Mouse (Mus musculus) intestine, embryonic 14.5 days (tissue): Measurements from ENCODE around the gene Nedd9. TPM values are rescaled to one million over a fixed set of nuclear protein-coding genes. Genes with fewer than 3 reads are reported as not detected.

Source experiments
- ATAC-seq: fragments of 200-750 bp; cut with Nextera tagmentation; replicated peaks from 2 replicates; pipeline ENCODE4 v1.8.0; 2017; ENCODE audit warnings: low read depth, moderate number of reproducible peaks, moderate TSS enrichment, moderate library complexity; ENCODE audit not compliant: low FRiP score, low TSS enrichment
- DNase-seq: peaks from one replicate; pipeline ENCODE4 v3.0.0-alpha.2; 2018; ENCODE audit warnings: low spot score
- H3K27ac ChIP-seq: fragments of 300-500 bp; sonication (generic); 2 replicates; pipeline ENCODE4 v1.5.1; 2014; ENCODE audit warnings: low read depth, mild to moderate bottlenecking, control low read depth
- H3K27me3 ChIP-seq: fragments of 300-500 bp; sonication (generic); replicated peaks from 2 replicates; pipeline ENCODE4 v1.6.1; 2014; ENCODE audit warnings: low read length, control low read depth; ENCODE audit not compliant: control insufficient read depth, insufficient read depth
- H3K36me3 ChIP-seq: fragments of 300-500 bp; sonication (generic); 2 replicates; pipeline ENCODE4 v1.6.1; 2014; ENCODE audit warnings: low read length, control low read depth; ENCODE audit not compliant: control insufficient read depth, insufficient read depth
- H3K4me1 ChIP-seq: fragments of 300-500 bp; sonication (generic); replicated peaks from 2 replicates; pipeline ENCODE4 v1.6.1; 2014; ENCODE audit warnings: low read length, control low read depth, mixed read lengths; ENCODE audit not compliant: control insufficient read depth, insufficient read depth
- H3K4me2 ChIP-seq: fragments of 300-500 bp; sonication (generic); 2 replicates; pipeline ENCODE4 v1.6.1; 2014; ENCODE audit warnings: low read length
- H3K4me3 ChIP-seq: fragments of 300-500 bp; sonication (generic); 2 replicates; pipeline ENCODE4 v1.5.1; 2014; ENCODE audit warnings: low read depth, low read length, control low read depth, mixed read lengths
- H3K9ac ChIP-seq: fragments of 300-500 bp; sonication (generic); 2 replicates; pipeline ENCODE4 v1.6.1; 2014; ENCODE audit warnings: mild to moderate bottlenecking, low read length
- H3K9me3 ChIP-seq: fragments of 300-500 bp; sonication (generic); 2 replicates; pipeline ENCODE4 v1.6.1; 2016; ENCODE audit warnings: low read length, control low read depth; ENCODE audit not compliant: control insufficient read depth
- WGBS: fragments of 180-500 bp; shearing (Covaris S2); extraction: QIAGEN DNeasy Blood & Tissue Kit; methylation state at CpG from one replicate; pipeline ENCODE4 v1.1.7; 2014; 5-methylcytosine and 5-hydroxymethylcytosine counted together
- polyA plus RNA-seq: library from polyadenylated mRNA; unstranded; fragments of >200 nt; fragmentation: Nextera tagmentation; extraction: Ambion mirVana; gene quantifications from 2 replicates; pipeline ENCODE4 v1.2.1, GENCODE M21; 2014

The Nedd9 gene
- polyA plus RNA-seq, 1 experiment from 2014 or later = 56.5 TPM

DNA sequence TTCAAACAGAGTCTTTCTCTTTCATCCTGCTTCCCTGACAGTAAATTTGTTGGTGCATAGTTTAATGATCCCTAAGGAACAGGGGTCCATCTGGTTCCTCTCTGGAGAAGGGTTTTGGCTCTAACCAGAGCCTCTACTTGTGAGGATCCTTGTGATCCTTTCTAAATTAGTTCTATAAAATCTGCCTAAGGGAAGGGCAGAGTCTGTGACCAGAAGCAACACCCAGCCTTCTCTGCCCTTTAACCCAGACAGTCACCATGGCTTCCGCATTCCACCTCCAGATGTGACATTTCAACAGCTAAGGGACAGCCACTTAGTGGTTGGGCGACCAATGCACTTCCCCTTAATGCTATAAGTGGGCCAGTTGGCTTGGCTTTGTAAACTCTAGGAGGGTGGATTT is 20.1 kb downstream of the Nedd9 start:
- WGBS = 57% methylated on average over 2 of the region's 2 CpGs
- H3K4me3 ChIP-seq = no peak overlapping the region
- no peak overlapping the region for H3K4me2 ChIP-seq
- ATAC-seq = no peak
- no peaks in the 10 kb centered on the region for H3K9me3 ChIP-seq
- H3K36me3 ChIP-seq = no peaks in the 10 kb centered on the region
- no peak overlapping the region for H3K9ac ChIP-seq
- no peaks in the 10 kb centered on the region for H3K27me3 ChIP-seq
- H3K27ac ChIP-seq = no peak overlapping the region
- H3K4me1 ChIP-seq = 0 out of 2 replicates have a peak, but pooled peaks cover 3% of the 10 kb centered on the region
- DNase-seq = no peak

DNA sequence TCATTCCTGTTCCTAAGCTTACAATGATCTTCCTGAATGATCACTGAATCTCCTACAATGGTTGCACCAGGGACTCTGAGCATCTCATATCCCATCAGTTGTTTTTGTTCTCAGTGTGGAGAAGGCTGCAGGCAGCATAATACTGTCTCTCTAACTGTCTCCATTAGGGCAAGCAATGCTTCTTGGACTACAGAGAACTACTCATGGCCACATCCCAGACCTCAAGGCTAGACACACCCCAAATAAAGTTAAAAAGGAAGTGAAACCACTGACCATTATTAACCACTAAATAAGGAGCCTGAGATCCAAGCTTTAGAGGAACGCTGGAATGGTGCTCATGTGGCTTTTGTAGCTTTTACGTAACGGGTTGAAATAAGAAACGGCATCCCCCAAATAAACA is 20.5 kb downstream of the Nedd9 start:
- no peak for ATAC-seq
- Histone ChIP-seq H3K4me3 (no peak overlapping the region), H3K36me3 (no peaks in the 10 kb centered on the region), H3K27ac (0 out of 2 replicates have a peak overlapping the region, but pooled peaks have one; percentile 10), H3K4me2 (no peak overlapping the region), H3K9me3 (no peaks in the 10 kb centered on the region), H3K9ac (no peak overlapping the region), H3K27me3 (no peaks in the 10 kb centered on the region), H3K4me1 (0 out of 2 replicates have a peak, but pooled peaks cover 3% of the 10 kb centered on the region)
- WGBS = 85% methylated on average over 4 of the region's 4 CpGs
- no peak for DNase-seq

DNA sequence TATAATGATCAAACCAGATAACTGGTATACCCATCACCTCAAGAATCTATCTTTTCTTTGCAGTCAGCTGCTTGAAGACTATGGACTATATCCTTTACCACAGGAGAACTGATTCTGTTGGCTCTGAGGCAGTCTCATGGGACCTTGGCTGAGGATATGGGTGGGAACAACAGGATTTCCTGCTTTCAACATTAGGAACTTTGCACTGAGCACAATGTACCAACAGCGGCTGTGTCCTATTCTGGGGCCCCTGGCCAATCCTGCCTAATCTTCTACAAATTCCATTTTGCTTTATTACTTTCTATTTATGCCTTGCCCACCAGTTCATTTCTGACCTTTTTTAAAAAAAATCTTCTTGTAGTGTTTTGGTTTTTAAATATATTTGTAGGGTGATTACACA is 21.0 kb downstream of the Nedd9 start:
- H3K9me3 ChIP-seq = no peaks in the 10 kb centered on the region

DNA sequence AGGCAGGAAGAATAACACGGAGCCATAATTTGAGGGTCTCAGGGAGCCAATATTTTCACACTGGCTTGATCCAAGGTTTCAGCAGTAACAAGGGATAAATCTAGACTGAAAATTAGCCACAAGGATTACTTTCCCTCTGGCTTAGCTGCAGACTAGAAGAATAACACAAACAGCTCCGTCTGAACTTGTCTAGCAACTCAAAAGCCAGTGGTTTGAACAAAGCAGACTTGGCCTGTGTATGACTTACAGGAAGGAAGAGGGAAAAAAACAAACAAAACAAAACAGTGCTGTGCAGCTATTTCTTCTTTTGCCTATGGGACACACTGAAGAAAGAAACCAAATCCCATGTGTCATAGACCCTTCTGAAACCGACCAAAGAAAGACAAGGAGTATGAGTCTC is 25.7 kb downstream of the Nedd9 start:
- Histone ChIP-seq H3K4me2 (no peak overlapping the region), H3K9ac (no peak overlapping the region), H3K4me1 (peaks cover 19% of the 10 kb centered on the region), H3K27me3 (no peaks in the 10 kb centered on the region), H3K4me3 (no peak overlapping the region), H3K9me3 (no peaks in the 10 kb centered on the region), H3K36me3 (no peaks in the 10 kb centered on the region), H3K27ac (no peak overlapping the region)
- 78% methylated on average over 3 of the region's 3 CpGs for WGBS
- ATAC-seq = no peak
- no peak for DNase-seq

More for the DNA sequence above, 21.0 kb downstream of the Nedd9 start:
- WGBS = 92% methylated on average over 1 of the region's 1 CpGs
- H3K27me3 ChIP-seq = no peaks in the 10 kb centered on the region
- H3K27ac ChIP-seq = 0 out of 2 replicates have a peak overlapping the region, but pooled peaks have one; percentile 10
- 0 out of 2 replicates have a peak, but pooled peaks cover 3% of the 10 kb centered on the region for H3K4me1 ChIP-seq
- ATAC-seq (no peak), DNase-seq (no peak)
- H3K36me3 ChIP-seq = no peaks in the 10 kb centered on the region
- H3K4me3 ChIP-seq = no peak overlapping the region
- no peak overlapping the region for H3K9ac ChIP-seq
- H3K4me2 ChIP-seq = no peak overlapping the region

DNA sequence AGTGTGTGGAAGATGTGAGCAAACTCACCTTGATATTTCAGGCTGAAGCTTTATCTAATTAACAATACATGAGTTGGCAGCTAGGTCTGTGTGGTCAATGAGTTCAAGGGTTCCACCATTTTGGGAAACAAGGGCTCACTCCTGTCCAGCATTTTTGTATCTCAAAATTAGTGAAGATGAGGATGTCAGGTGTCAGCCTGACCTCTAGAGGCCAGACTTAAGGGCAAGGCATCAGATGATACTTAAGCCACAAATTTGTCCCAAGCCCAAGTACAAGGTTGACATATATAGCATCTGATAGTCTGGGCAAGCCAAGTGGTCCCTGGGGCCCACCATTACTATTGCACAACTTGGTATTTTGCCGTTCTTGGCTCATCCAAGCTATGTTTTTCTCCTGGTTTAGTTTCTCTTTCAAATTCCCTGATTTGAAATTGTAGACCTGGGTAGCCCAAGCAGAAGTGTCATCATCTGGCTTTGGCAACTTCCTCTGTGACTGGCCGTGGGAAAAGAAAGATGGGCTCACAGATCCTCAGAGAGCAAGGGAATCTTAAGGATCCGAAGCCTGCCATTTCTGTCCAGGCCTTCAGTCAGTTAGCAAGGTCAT is 27.4 kb downstream of the Nedd9 start:
- DNase-seq (no peak), ATAC-seq (no peak)
- Histone ChIP-seq H3K4me3 (no peak overlapping the region), H3K9me3 (no peaks in the 10 kb centered on the region), H3K36me3 (no peaks in the 10 kb centered on the region), H3K4me2 (no peak overlapping the region), H3K9ac (no peak overlapping the region), H3K27me3 (no peaks in the 10 kb centered on the region), H3K4me1 (peaks cover 19% of the 10 kb centered on the region), H3K27ac (no peak overlapping the region)
- WGBS = 89% methylated on average over 3 of the region's 3 CpGs

DNA sequence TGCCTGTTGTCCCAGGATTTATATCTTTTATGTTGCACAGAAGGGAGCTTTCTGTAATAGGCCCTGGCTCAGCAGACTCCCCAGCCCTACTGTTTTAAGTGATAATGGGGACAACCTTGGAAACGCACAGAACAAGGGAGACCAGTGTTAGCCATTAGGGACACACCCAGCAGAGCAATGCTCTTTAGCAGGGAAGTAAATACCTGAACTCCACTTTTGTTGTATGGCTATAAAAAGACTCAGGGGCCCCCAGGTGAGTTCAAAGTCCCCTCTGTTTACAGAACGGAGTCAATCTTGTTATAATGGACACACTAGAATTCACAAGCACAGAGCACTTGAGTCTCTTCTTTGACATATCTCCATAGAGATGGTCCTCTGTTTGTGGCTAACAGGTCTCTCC is 28.5 kb downstream of the Nedd9 start:
- H3K27ac ChIP-seq = peak overlapping the region; percentile 64
- ATAC-seq = peak; percentile 74
- WGBS = 45% methylated on average over 2 of the region's 2 CpGs

DNA sequence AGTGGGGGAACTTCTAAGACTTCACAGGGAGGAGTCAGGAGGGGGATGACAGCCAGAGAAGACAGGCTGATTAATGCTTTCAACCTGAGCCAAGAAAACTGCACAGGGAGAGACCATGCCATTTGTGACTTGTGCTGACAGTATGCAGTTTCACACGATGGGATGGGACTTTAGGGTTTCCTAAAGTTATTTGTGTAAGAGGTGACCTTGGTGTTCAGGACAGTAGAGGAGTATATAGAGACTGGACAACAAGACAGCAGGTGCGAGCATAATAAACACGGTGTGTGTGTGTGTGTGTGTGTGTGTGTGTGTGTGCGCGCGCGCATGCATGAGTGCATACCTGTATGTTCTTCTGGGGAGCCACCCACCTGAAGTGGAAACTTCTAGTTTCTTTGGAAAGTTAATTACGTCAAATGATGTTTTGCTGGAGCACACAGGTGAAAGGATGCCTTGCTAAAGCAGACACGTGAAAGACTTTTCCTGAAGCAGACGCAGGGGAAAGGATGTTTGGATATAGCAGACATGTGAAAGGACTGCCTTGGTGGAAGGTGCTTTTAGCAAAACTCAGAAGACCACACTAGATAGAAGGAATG is 29.3 kb downstream of the Nedd9 start:
- ATAC-seq = no peak

More for the DNA sequence above, 28.5 kb downstream of the Nedd9 start:
- Histone ChIP-seq H3K36me3 (no peaks in the 10 kb centered on the region), H3K27me3 (no peaks in the 10 kb centered on the region), H3K9me3 (no peaks in the 10 kb centered on the region), H3K4me1 (peaks cover 19% of the 10 kb centered on the region), H3K9ac (no peak overlapping the region), H3K4me2 (no peak overlapping the region), H3K4me3 (no peak overlapping the region)
- no peak for DNase-seq

DNA sequence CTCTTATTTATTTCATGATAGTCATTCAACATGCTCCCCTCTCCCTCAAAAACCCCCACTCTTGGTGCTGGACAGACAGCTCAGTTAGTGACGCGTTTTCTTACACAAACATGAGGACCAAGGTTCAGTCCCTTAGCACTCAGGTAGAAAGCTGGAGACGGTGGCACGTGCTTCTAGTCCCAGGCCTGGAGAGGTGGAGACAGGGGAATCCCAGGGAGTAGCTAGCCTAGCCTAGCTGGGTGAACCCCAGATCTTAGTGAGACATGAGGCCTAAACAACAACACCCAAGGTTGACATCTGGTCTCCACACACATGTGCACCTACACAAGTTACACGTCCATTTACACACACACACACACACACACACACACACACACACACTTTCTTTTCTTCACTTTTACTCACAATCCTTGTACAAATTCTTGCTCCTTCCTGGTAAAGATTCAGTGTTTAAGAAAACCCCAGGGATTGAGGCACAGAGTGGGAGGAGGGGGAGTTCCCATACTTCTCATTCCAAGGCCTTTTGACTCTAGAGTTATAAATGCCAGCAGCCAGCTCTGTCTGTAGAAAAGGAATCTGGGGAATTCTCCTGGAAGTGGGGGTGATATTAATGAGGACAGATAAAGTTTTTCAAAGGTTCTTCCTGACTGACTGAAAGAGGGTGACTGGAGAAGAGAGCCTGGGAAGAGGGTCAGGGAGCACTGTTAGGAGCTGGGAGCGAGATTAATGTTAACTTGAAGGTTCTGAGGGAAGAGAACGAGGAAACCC is 29.9 kb downstream of the Nedd9 start:
- peaks cover 19% of the 10 kb centered on the region for H3K4me1 ChIP-seq
- no peak overlapping the region for H3K4me3 ChIP-seq
- no peaks in the 10 kb centered on the region for H3K36me3 ChIP-seq
- peak; percentile 57 for DNase-seq
- H3K9ac ChIP-seq = no peak overlapping the region
- 41% methylated on average over 7 of the region's 7 CpGs for WGBS
- H3K27me3 ChIP-seq = no peaks in the 10 kb centered on the region
- H3K4me2 ChIP-seq = no peak overlapping the region
- no peak for ATAC-seq
- H3K27ac ChIP-seq = peak overlapping the region; percentile 60
- H3K9me3 ChIP-seq = no peaks in the 10 kb centered on the region

More for the DNA sequence above, 29.3 kb downstream of the Nedd9 start:
- WGBS = 74% methylated on average over 10 of the region's 10 CpGs
- H3K9ac ChIP-seq = no peak overlapping the region
- no peak for DNase-seq
- no peaks in the 10 kb centered on the region for H3K9me3 ChIP-seq
- H3K36me3 ChIP-seq = no peaks in the 10 kb centered on the region
- peaks cover 19% of the 10 kb centered on the region for H3K4me1 ChIP-seq
- H3K27me3 ChIP-seq = no peaks in the 10 kb centered on the region
- no peak overlapping the region for H3K4me2 ChIP-seq
- peak overlapping the region; percentile 64 for H3K27ac ChIP-seq
- H3K4me3 ChIP-seq = no peak overlapping the region
